Mouse (Mus musculus): ENCODE measurements at regions not wholly inside any gene's neighbourhood (a gene's known extent, or its start where the extent isn't known, plus 50 kb on each side); places are given as distances from the start of the nearest gene placed in this dataset.

GRCm38 (mm10) chr12:93684385-93684784, 1835.4 kb upstream of the Sel1l start:
- TF ChIP-seq POLR2A (IDR thresholded peaks at IDR 0.05; ENCODE audit: extremely low read depth, insufficient read depth, low read length) (no peak), CTCF (IDR thresholded peaks at IDR 0.05; ENCODE audit: low read depth, low read length) (no peak)
